Mouse (Mus musculus) fibroblast of lung, adult 2 months (primary cell): ENCODE measurements around the gene Pin1rt1.
A peak's percentile ranks its signal among the peaks of the same experiment; 100 is the strongest.

ENCODE experiments used
- DNase-seq: peaks from one replicate; pipeline ENCODE4 v3.0.0-alpha.2; 2011; ENCODE audit warnings: low read depth

Pin1rt1 gene

GRCm38 (mm10) chr2:104716279-104716678 is at the start of gene Pin1rt1:
Pin1rt1 (minus strand) TSS chr2:104716379.
- no peak for DNase-seq

GRCm38 (mm10) chr2:104764018-104764417 is 47.8 kb upstream of the Pin1rt1 start:
- no peak for DNase-seq

- DNase-seq = no peak
Observed at GRCm38 (mm10) chr2:104763134-104763703, 47.0 kb upstream of the Pin1rt1 start.

- DNase-seq = no peak
Observed at GRCm38 (mm10) chr2:104750611-104751010, 34.4 kb upstream of the Pin1rt1 start.

- no peak for DNase-seq
Observed at GRCm38 (mm10) chr2:104748652-104749183, 32.5 kb upstream of the Pin1rt1 start.

GRCm38 (mm10) chr2:104746251-104746650 is 30.1 kb upstream of the Pin1rt1 start:
- DNase-seq = no peak

- no peak for DNase-seq
Observed at GRCm38 (mm10) chr2:104743971-104744370, 27.8 kb upstream of the Pin1rt1 start.

GRCm38 (mm10) chr2:104743160-104743559 is 27.0 kb upstream of the Pin1rt1 start:
- no peak for DNase-seq

- peak; percentile 34 for DNase-seq
Observed at GRCm38 (mm10) chr2:104742741-104743064, 26.5 kb upstream of the Pin1rt1 start, which contains the start of gene Depdc7. Depdc7 (minus strand) TSS chr2:104742878.

GRCm38 (mm10) chr2:104741896-104742740 is 25.9 kb upstream of the Pin1rt1 start:
- no peak for DNase-seq

- DNase-seq = no peak
Observed at GRCm38 (mm10) chr2:104741015-104741758, 25.0 kb upstream of the Pin1rt1 start.

- no peak for DNase-seq
Observed at GRCm38 (mm10) chr2:104740248-104740949, 24.2 kb upstream of the Pin1rt1 start.

- no peak for DNase-seq
Observed at GRCm38 (mm10) chr2:104739691-104740090, 23.5 kb upstream of the Pin1rt1 start.

- DNase-seq = no peak
Observed at GRCm38 (mm10) chr2:104736241-104736640, 20.1 kb upstream of the Pin1rt1 start.

GRCm38 (mm10) chr2:104732562-104733256 is 16.5 kb upstream of the Pin1rt1 start:
- DNase-seq = no peak

- DNase-seq = no peak
Observed at GRCm38 (mm10) chr2:104732033-104732444, 15.9 kb upstream of the Pin1rt1 start.

- no peak for DNase-seq
Observed at GRCm38 (mm10) chr2:104727369-104727768, 11.2 kb upstream of the Pin1rt1 start.

- no peak for DNase-seq
Observed at GRCm38 (mm10) chr2:104722021-104722420, 5.8 kb upstream of the Pin1rt1 start.

GRCm38 (mm10) chr2:104717827-104718226 is 1.6 kb upstream of the Pin1rt1 start:
- peak; percentile 46 for DNase-seq

GRCm38 (mm10) chr2:104717231-104717735 is 1.1 kb upstream of the Pin1rt1 start:
- DNase-seq = no peak

- no peak for DNase-seq
Observed at GRCm38 (mm10) chr2:104714254-104714691, 1.9 kb downstream of the Pin1rt1 start.
